Mouse (Mus musculus): ENCODE results near the gene Galnt10. TPM values are rescaled to one million over a fixed set of nuclear protein-coding genes. Genes with fewer than 3 reads are reported as not detected.

The Galnt10 gene
- polyA plus RNA-seq, 1 experiment, result 7.8 TPM

- peaks cover 42% of the 10 kb centered on the region for H3K36me3 ChIP-seq (ENCODE audit: control insufficient read depth)
- no peak overlapping the region for H3K4me3 ChIP-seq (replicated peaks)
- H3K4me1 ChIP-seq (ENCODE audit: control insufficient read depth), result peaks cover 2% of the 10 kb centered on the region
- no peaks in the 10 kb centered on the region for H3K27me3 ChIP-seq (ENCODE audit: control insufficient read depth)
- TF ChIP-seq GATA1 (IDR thresholded peaks at IDR 0.05; ENCODE audit: low read length) (no peak), TAL1 (IDR thresholded peaks at IDR 0.05; ENCODE audit: low read length) (no peak)
- no peaks in the 10 kb centered on the region for H3K9me3 ChIP-seq (ENCODE audit: control insufficient read depth, low read length)
These were observed 108.4 kb downstream of the Galnt10 start for GRCm38 (mm10) chr11:57753538-57754203.

DNA sequence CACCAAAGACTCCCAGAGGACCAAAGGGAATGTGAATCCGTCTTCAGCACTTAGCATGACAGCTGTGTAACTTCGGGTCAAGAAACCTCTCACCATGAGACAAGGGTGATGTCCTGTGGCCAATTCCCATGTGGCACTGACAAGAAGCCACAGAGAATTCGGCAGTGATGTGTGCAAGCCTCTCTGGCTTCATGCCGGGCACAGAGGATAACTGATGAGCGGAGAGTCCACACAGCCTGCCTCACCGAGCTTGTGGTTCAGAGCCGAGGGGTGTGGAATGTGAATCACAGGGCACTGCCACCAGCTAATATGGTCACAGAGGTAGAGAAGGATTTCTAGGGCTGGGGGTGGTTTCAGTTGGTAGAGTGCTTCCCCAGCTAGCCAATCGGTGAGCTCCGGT lies 113.4 kb downstream of the Galnt10 start:
- H3K27me3 ChIP-seq (ENCODE audit: control insufficient read depth), result no peaks in the 10 kb centered on the region
- peaks cover 10% of the 10 kb centered on the region for H3K4me1 ChIP-seq (ENCODE audit: control insufficient read depth)
- H3K9me3 ChIP-seq (ENCODE audit: control insufficient read depth, low read length), result no peaks in the 10 kb centered on the region
- TF ChIP-seq TAL1 (IDR thresholded peaks at IDR 0.05; ENCODE audit: low read length), result no peak
- TF ChIP-seq GATA1 (IDR thresholded peaks at IDR 0.05; ENCODE audit: low read length), result no peak
- H3K4me3 ChIP-seq (replicated peaks), result no peak overlapping the region
- H3K36me3 ChIP-seq (ENCODE audit: control insufficient read depth), result peaks cover 18% of the 10 kb centered on the region

- Histone ChIP-seq H3K27me3 (ENCODE audit: control insufficient read depth) (no peaks in the 10 kb centered on the region), H3K9me3 (ENCODE audit: control insufficient read depth, low read length) (no peaks in the 10 kb centered on the region), H3K4me3 (replicated peaks) (no peak overlapping the region), H3K4me1 (ENCODE audit: control insufficient read depth) (peaks cover 10% of the 10 kb centered on the region), H3K36me3 (ENCODE audit: control insufficient read depth) (peaks cover 24% of the 10 kb centered on the region)
- TF ChIP-seq TAL1 (IDR thresholded peaks at IDR 0.05; ENCODE audit: low read length), result no peak
- no peak for TF ChIP-seq GATA1 (IDR thresholded peaks at IDR 0.05; ENCODE audit: low read length)
These were observed 115.3 kb downstream of the Galnt10 start for GRCm38 (mm10) chr11:57760509-57761058.

DNA sequence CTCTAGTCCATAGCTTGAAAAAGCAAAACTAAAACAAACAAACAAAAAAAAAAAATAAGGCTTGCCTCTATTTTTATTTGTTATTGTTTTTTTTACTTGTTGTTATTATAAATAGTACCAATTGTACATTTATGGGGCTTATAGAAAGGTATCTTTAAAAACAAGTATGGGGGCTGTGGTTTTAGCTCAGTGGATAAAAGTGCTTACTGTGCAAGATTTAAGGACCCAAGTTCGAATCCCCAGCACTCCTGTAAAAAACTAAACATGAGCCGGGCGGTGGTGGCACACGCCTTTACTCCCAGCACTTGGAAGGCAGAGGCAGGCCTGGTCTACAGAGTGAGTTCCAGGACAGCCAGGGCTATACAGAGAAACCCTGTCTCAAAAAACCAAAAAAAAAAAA lies 116.1 kb downstream of the Galnt10 start:
- Histone ChIP-seq H3K4me3 (replicated peaks) (no peak overlapping the region), H3K27me3 (ENCODE audit: control insufficient read depth) (no peaks in the 10 kb centered on the region), H3K9me3 (ENCODE audit: control insufficient read depth, low read length) (no peaks in the 10 kb centered on the region), H3K36me3 (ENCODE audit: control insufficient read depth) (peaks cover 28% of the 10 kb centered on the region), H3K4me1 (ENCODE audit: control insufficient read depth) (peaks cover 10% of the 10 kb centered on the region)
- TF ChIP-seq GATA1 (IDR thresholded peaks at IDR 0.05; ENCODE audit: low read length) (no peak), TAL1 (IDR thresholded peaks at IDR 0.05; ENCODE audit: low read length) (no peak)

- no peaks in the 10 kb centered on the region for H3K9me3 ChIP-seq (ENCODE audit: control insufficient read depth, low read length)
- no peak overlapping the region for H3K4me3 ChIP-seq (replicated peaks)
- H3K36me3 ChIP-seq (ENCODE audit: control insufficient read depth), result peaks cover 53% of the 10 kb centered on the region
- no peaks in the 10 kb centered on the region for H3K27me3 ChIP-seq (ENCODE audit: control insufficient read depth)
- TF ChIP-seq GATA1 (IDR thresholded peaks at IDR 0.05; ENCODE audit: low read length) (no peak), TAL1 (IDR thresholded peaks at IDR 0.05; ENCODE audit: low read length) (no peak)
- H3K4me1 ChIP-seq (ENCODE audit: control insufficient read depth), result peaks cover 10% of the 10 kb centered on the region
These were observed 118.9 kb downstream of the Galnt10 start for GRCm38 (mm10) chr11:57764124-57764523.

- Histone ChIP-seq H3K36me3 (ENCODE audit: control insufficient read depth) (peaks cover 73% of the 10 kb centered on the region), H3K4me1 (ENCODE audit: control insufficient read depth) (no peaks in the 10 kb centered on the region), H3K9me3 (ENCODE audit: control insufficient read depth, low read length) (no peaks in the 10 kb centered on the region), H3K4me3 (replicated peaks) (no peak overlapping the region), H3K27me3 (ENCODE audit: control insufficient read depth) (no peaks in the 10 kb centered on the region)
- TF ChIP-seq GATA1 (IDR thresholded peaks at IDR 0.05; ENCODE audit: low read length) (no peak), TAL1 (IDR thresholded peaks at IDR 0.05; ENCODE audit: low read length) (no peak)
These were observed 121.4 kb downstream of the Galnt10 start for GRCm38 (mm10) chr11:57766617-57767016.

DNA sequence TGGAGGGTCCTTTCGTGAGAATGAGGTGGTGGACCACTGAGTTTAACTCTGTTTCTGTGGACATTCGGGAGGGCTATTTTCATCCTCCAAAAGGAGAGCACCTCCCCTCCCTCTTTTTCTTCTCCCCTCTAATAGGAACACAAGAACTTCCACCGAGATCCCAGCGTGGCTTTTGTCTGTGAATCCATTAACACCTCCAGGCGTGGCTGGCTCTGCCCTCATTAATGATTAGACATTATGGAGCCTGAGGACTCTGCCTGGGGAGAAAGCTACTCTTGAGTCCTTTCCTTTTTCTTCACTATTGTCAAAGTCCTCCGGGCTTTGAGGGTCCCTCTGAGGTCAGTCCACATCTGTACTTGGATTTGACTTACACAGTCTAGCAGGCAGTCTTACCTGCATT lies 121.9 kb downstream of the Galnt10 start:
- H3K9me3 ChIP-seq (ENCODE audit: control insufficient read depth, low read length), result no peaks in the 10 kb centered on the region
- H3K4me1 ChIP-seq (ENCODE audit: control insufficient read depth), result no peaks in the 10 kb centered on the region
- TF ChIP-seq TAL1 (IDR thresholded peaks at IDR 0.05; ENCODE audit: low read length), result no peak
- no peak for TF ChIP-seq GATA1 (IDR thresholded peaks at IDR 0.05; ENCODE audit: low read length)
- H3K36me3 ChIP-seq (ENCODE audit: control insufficient read depth), result peaks cover 78% of the 10 kb centered on the region
- H3K27me3 ChIP-seq (ENCODE audit: control insufficient read depth), result no peaks in the 10 kb centered on the region
- no peak overlapping the region for H3K4me3 ChIP-seq (replicated peaks)

- peaks cover 98% of the 10 kb centered on the region for H3K36me3 ChIP-seq (ENCODE audit: control insufficient read depth)
- H3K4me3 ChIP-seq (replicated peaks), result no peak overlapping the region
- H3K27me3 ChIP-seq (ENCODE audit: control insufficient read depth), result no peaks in the 10 kb centered on the region
- H3K4me1 ChIP-seq (ENCODE audit: control insufficient read depth), result no peaks in the 10 kb centered on the region
- no peaks in the 10 kb centered on the region for H3K9me3 ChIP-seq (ENCODE audit: control insufficient read depth, low read length)
- TF ChIP-seq TAL1 (IDR thresholded peaks at IDR 0.05; ENCODE audit: low read length) (no peak), GATA1 (IDR thresholded peaks at IDR 0.05; ENCODE audit: low read length) (no peak)
These were observed 125.5 kb downstream of the Galnt10 start for GRCm38 (mm10) chr11:57770776-57771175.

DNA sequence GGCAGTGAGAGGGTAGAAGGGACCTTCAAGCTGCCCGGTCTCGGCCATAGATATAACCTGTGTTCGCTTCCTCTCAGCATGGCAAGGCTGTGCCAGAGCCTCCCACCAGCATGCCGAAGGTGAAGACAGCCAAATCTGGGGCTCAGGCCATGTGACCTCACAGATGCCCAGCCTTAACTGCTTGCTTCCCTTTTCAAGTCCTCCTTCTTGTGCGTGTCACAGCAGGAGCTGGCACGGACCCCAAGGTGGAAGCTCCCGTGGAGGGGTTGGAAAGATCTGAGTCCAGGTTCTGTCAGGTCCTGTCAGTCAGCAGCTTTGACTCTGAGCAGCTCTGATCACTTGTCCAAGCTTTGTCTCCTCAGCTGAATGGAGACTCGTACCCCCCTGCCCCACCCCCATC lies 126.4 kb downstream of the Galnt10 start:
- peaks cover 3% of the 10 kb centered on the region for H3K4me1 ChIP-seq (ENCODE audit: control insufficient read depth)
- no peak for TF ChIP-seq TAL1 (IDR thresholded peaks at IDR 0.05; ENCODE audit: low read length)
- no peak for TF ChIP-seq GATA1 (IDR thresholded peaks at IDR 0.05; ENCODE audit: low read length)
- no peak overlapping the region for H3K4me3 ChIP-seq (replicated peaks)
- no peaks in the 10 kb centered on the region for H3K9me3 ChIP-seq (ENCODE audit: control insufficient read depth, low read length)
- no peaks in the 10 kb centered on the region for H3K27me3 ChIP-seq (ENCODE audit: control insufficient read depth)
- peaks cover 92% of the 10 kb centered on the region for H3K36me3 ChIP-seq (ENCODE audit: control insufficient read depth)

Data from erythroblast, embryonic 14.5 days (primary cell).